Mouse (Mus musculus): ENCODE measurements around the gene Cep126.

DNA sequence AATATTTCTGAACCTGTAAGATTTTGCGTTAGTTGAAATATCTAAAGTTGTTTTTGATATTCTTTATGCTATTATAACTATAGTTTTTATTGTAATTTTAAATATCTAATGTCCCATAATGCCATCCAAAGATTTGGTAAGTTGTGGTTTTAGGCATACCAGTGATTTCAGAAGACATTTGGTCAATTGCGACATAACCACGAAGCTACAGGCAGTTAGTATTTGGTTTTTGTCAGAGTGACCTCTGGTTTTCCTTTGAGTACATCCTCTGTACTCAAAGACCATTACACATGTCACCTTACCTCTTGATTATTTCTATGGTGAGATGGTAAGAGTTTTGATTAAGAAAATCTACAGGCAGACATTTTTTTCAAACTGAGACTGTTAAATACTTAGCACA is 45.5 kb upstream of the Cep126 start:
- TF ChIP-seq GATA1 (IDR thresholded peaks at IDR 0.05; ENCODE audit: borderline replicate concordance, low read length) (no peak), FLI1 (IDR thresholded peaks at IDR 0.05; ENCODE audit: low read length) (no peak)
